Mouse (Mus musculus) mature B cell (primary cell): ENCODE results near the gene Aasdhppt.

Experiments used
- in situ Hi-C: fragments of 300-500 bp; cut with MboI; formaldehyde crosslinking; loops from 2 replicates; pipeline ENCODE4 v1.14.3; 2019

The Aasdhppt gene

DNA sequence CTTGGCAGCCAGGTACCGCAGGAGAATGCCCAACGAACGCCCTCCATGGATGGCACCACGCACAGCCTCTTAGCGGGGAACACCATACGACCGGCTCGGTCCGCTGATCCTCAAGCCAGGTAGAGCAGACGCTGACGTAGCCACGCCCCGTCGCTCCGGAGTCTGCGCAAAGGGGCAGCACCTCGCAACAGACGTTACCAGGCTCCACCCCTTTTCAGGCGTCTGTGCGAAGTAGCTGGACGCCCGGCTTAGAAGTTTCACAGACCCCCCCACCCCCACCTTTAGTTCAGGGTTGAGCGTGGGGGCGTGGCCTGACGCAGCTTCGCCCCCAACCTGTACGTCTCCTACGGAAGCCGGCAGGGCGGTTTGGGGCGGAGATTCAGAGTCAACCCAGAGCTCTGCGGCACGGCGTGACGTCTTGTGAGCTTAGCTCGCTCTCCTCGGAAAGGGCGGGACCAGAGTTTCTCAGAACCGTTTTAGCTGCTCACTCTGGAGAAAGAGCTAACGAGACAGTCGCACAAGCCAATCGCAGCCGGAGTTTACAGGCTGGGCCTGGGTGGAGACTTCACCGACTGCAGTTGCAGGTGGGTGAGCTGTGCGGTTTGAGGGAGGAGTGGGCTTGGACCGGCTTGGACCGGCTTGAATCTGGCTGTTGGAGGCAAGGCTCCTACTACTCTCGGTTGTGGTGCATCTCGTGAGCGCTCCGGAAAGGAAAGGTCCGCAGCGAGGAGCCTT lies at the start of gene Aasdhppt, which contains the start of gene Kbtbd3:
Aasdhppt (minus strand) TSS at position 121 of the 735 bp plus-strand sequence.
Kbtbd3 (plus strand) TSS at position 483 of the 735 bp plus-strand sequence.
- in situ Hi-C loops = loop anchor here (25.0 kb wide), 1 partner anchor 972 kb away; the partner anchor contains the start of gene Alkbh8

DNA sequence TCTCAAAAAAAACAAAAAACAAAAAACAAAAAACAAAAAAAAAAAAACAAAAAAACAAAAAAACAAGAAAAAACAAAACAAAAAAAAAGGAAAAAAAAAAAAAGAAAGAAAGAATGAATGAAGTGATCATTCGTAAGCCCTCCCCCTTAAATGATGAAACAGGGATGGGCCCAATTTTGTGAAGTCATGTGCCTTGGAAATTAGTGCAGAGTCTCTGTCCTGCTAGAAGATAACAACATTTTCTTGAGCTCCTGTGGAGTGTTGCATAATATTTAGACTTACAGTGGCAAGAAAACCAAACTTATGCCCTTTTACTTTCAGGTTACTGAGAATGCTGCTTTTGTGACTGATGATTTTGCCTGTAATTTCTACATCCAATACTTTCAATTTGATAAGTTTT lies 43.9 kb upstream of the Aasdhppt start:
- in situ Hi-C loops = no loop called here

DNA sequence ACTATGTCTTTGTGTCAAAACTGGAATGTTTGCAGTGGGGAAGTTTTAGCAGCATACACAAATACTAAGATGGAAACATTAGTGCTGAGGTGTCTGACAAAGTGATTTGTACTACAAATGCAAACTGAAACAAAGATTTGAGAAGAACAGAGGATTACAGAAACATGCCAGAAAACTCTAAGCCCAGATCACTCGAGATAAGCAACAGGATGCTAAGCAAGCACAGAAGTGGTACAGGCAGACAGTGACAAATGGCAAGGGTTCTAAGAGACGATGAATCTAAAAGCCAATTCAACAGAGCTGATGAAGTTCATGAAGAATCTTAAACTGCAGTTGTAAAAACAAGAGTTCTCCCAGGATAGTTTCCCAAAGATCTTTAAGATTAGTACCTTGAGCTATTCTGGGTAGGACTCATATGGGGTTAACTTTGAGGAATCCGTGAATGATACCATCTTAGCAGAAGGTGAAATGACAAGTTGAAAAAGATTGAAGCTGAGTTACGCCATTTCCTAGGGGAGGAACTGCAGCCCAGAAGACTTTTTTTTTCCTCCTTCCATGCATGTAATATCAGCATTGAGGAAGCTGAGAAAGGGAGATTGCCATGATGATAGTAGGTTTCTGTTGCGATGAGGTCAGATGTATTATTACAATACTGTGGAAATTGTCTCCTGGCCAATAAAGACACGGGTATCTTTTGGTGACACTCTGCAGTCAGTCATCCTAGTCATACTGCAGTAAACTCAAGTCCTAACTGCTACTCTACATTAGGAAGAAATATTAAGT lies 9.9 kb upstream of the Aasdhppt start:
- in situ Hi-C loops = loop anchor here (25.0 kb wide), 1 partner anchor 982 kb away; the partner anchor contains the start of gene Alkbh8

DNA sequence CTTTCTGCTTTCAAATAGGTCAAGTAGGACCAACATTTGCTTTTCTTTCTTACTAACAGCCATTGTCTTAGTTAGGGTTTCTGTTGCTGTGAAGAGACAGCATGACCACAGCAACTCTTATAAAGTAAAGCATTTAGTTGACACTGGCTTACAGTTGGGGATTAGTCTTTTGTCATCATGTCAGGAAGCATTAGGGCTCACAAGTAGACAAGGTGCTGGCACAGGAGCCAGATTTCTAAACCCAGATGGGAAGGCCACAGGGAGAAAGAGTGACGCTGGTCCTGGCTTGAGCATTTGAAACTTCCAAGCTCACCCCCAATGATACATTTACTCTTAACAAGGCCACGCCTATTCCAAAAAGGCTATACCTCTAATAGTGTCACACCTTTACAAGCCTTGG lies 6.5 kb upstream of the Aasdhppt start:
- in situ Hi-C loops = loop anchor here (25.0 kb wide), 1 partner anchor 978 kb away; the partner anchor contains the start of gene Alkbh8

DNA sequence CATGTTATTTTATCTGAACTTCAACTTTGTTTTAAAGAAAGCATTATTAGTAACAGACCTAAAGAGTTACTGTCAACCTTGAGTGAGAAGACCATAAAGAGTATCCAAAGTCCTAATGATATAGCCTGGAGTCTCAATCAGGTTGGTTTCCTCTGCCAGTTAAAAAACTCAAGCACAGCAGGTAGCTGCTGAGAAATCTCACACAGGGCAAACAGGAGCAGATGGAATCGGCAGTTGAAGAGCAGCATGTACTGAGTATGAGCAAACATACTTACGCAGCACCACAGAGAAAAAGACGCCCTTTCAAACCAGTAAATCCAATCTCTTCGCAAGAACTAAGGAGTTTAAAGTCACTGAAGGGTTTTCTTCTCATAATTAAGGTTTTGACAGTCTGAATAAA lies 4.7 kb upstream of the Aasdhppt start:
- in situ Hi-C loops = loop anchor here (25.0 kb wide), 1 partner anchor 977 kb away; the partner anchor contains the start of gene Alkbh8

DNA sequence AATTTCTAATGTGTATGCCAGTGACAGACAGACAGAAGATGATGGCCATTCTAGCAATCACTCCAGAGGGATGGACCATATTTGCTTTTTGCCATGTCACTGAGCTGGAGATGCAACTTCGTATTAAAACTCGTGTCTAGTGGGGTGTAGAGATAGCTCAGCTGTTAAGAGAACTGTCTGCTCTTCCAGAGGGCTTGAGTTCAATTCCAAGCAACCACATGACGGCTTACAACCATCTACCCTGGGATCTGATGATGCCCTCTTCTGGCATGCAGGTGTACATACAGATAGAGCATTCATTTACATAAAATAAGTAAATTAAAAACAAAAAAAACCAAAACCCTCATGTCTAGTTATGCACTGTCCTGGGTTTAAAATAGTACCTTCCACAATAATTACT lies 1.9 kb upstream of the Aasdhppt start:
- in situ Hi-C loops = loop anchor here (25.0 kb wide), 1 partner anchor 974 kb away; the partner anchor contains the start of gene Alkbh8

DNA sequence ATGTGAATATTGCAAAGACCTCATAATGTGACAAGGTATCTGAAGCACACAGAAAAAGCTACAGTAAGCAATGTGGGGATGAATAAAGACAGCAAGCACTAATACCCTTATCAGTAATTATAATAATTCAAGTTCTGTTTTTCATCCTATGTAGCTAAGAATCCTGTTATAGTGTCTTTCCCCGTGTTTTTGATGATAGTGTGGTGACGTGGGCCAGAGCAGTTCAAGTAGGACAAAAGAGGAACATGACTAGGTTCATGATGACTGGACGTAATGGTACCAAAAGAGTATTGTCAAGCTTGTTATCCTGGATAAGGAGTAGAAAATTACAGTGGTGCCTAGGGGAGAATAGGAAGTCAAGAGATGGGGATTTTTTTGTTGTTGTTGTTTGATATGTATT lies 1.4 kb upstream of the Aasdhppt start:
- in situ Hi-C loops = loop anchor here (25.0 kb wide), 1 partner anchor 973 kb away; the partner anchor contains the start of gene Alkbh8

DNA sequence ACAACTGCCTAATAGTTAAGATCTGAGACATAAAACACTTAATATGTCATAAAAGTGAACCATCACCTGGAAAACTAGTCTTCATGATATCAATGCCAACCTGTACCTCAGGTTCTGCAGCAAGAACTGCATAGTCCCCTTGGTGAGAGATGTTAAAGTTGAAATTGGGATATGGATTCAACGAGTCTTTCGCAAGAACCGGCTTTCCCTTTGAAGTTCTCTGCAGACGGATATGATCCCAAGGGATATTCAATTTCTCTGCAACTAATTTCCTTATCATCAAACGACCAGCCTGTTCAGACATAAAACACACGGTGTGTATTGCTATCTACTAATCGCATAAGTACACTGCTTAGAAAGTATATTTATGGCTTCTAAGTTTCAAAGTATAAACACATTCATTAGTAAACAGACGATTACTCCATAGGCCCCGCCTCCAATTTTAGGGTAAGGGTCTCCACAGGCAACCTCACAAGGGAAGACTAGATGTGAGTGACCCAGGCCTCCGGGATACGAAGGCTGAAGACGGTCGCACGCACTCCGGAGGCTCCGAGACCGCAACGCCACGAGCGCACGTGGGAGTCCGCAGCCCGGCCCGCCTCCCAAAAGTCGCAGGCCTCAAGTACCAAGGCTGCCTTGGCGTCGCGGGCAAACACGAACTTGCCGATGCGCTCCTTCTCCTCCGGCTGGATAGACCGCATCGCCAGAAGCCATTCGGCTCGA lies 482 bp downstream of the Aasdhppt start:
- in situ Hi-C loops = loop anchor here (25.0 kb wide), 1 partner anchor 971 kb away; the partner anchor contains the start of gene Alkbh8

DNA sequence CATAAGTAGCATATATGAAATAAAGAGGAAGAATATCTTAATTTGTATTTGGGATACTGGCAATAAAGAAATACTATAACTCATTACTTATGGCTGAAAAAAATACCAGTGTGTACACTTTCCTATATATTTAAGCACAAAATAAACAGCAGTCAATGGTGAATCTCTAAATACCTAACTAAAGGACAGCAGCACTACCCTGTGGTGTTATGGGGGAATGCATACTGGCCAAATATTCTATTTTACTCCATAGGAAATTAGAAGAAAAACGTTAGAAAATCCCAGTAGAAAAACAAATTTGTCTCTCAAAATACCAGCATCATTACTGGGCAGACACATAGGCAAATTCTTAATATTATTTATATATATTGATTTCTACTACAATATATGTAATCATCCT lies 4.4 kb downstream of the Aasdhppt start:
- in situ Hi-C loops = loop anchor here (25.0 kb wide), 1 partner anchor 968 kb away; the partner anchor contains the start of gene Alkbh8

DNA sequence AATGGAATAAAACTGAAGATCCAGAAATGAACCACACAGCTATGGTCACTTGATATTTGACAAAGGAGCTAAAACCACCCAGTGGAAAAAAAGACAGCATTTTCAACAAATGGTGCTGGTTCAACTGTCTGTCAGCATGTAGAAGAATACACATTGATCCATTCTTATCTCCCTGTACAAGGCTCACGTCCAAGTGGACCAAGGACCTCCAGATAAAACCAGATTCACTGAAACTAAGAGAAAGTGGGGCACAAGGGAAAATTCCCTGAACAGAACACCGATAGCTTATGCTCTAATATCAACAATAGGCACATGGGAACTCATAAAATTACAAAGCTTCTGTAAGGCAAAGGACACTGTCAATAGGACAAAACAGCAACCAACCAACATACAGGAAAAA lies 8.8 kb downstream of the Aasdhppt start:
- in situ Hi-C loops = loop anchor here (25.0 kb wide), 1 partner anchor 963 kb away; the partner anchor contains the start of gene Alkbh8

DNA sequence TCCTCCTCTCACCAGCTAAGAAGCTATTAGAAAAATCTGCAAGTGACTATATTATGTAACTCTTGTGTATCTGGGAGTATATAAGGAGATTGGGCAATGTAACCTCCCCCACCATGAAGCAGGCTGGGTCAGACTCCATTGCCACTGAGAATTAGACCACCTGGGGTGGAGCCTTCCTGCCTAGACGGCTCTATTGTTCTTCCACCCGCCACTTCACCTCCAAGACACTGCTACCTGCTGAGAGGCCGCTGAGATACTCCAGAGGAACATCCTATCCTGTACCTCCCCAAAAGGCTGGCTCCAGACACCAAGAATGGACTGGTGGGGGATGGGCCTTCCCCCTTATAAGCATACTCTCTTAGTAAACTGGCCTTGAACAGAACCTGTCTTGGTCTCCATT lies 25.4 kb downstream of the Aasdhppt start:
- in situ Hi-C loops = no loop called here

DNA sequence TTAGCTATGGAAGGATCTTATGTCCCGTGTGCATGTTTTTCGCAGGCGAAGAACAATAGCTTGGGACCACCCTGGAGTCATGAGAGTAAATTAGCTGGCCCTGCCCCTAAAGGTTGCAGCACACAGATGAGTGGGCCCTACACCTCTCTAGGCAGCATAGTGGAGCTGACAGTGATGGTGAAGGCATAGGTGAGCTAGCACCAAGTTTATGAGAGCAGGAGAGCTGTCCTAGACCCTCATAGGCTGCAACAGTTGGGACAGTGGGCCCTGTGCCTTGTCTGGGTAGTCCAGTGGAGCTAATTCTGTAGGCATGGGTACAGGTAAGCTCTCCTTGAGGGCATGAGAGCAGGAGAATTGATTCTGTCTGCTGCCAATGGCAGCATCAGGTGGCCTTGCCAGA lies 42.4 kb downstream of the Aasdhppt start:
- in situ Hi-C loops = no loop called here

DNA sequence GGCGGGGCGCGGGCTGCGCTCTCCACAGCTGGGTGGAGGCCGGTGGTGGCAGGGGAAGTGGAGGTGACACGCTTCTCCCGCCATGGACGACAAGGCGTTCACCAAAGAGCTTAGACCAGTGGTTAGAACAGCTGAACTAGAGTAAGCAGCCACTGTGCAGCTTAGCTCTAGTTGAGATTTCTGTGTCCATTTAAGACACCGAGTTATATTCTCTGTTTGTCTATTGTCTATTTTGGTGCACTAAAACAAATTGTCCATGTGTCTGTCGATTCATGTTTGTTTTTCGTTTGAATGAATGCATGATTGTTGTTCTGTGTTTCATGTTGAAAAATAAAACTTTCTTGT lies 48.6 kb downstream of the Aasdhppt start:
- in situ Hi-C loops = no loop called here

DNA sequence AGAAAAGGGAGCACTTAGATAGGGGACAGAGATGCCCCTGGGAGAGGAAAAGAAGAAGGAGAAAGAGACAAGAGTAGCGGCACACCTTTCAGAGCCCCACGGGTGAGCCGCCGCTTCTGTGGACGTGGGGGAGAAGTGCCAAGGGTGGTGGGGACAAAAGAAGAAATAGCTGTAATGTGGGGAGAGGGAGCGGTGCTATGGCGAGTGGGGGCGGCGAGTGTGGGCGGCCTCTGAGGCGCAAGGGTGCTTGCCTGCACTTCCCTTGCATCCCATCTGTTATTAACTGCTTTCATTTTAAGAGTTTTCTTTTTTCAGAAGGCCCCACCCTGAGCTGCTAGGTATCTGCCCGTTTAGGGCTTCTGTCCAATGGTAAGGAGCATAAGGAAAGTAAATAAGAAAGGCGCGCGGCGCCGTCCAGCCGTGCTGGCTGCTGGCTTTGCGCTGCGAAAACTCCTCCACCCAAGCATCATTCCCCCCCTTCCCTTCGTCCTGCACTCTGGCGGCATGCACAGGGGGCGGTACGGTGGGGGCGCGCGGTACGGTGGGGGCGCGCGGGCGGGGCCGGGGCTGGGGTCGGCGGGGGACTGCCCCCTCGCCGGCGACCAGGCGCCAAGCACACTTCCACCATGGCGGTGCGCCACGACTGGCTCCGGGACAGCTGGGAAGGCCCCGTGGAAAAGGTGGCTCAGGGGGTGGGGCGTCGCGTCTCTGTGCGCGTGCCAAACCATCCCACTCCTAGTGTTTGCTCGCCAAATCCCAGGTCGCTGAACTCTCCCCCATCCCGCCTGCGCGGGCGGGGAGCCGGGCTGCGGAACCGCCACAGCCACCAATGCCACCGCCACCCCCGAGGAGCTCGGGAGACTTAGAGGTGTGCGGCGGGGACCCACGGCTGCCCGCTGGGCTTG lies 49.2 kb downstream of the Aasdhppt start:
- in situ Hi-C loops = no loop called here

DNA sequence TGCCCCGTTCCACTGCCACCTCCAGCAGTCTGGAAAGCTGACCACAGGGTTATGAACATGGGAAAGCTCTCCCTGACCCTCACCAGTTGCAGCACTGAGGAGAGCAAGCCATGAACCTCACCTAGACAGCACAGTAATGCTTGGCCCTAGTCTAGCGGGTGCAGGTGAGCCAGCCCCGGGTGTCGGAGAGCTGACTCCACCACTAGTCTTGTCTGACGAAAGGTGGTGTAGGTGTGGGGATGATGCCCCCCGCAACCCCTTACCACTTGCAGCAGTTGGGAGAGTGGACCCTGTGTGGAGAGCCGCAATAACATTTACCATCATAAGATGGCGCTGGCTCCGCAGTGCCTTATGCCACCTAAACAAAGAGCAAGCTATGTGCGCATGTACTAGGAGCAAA lies 50.2 kb downstream of the Aasdhppt start:
- in situ Hi-C loops = no loop called here
